9 mouse cellular contexts compared by ENCODE assay signal in genomic region chr9:67485169-67486072, GRCm38 (mm10).
DNase-seq lines count a peak whose midpoint lies in the region; ATAC-seq and TF ChIP-seq lines count a peak whose summit lies in the region.
"Had no signal": no experiment of that assay in that cellular context is flagged by ENCODE, and none has a peak within 500 bp of the region (broad histone marks: within the 10 kb centered on the region; RNA-seq: fewer than 3 reads in every experiment).

No protein-coding gene starts in this region.

- peak; percentile 97 for ATAC-seq in intestine, embryonic 16.5 days

- H3K4me3 ChIP-seq in heart, adult 2 months = peak overlapping the region; percentile 31; the same call in 1 of the 2 replicates
- peak overlapping the region; percentile 18 for H3K4me3 ChIP-seq in intestine, embryonic 16.5 days (ENCODE audit: low read length)

- peak overlapping the region; percentile 34 for H3K27ac ChIP-seq in heart, adult 2 months
- H3K27ac ChIP-seq in intestine, embryonic 16.5 days (ENCODE audit: low read length) = peak overlapping the region; percentile 84

- no peaks in the 10 kb centered on the region for H3K27me3 ChIP-seq in heart, adult 2 months (ENCODE audit: control insufficient read depth, insufficient read depth, low read length)
- H3K27me3 ChIP-seq in intestine, embryonic 16.5 days (replicated peaks; ENCODE audit: control insufficient read depth, insufficient read depth, low read length) = no peaks in the 10 kb centered on the region

- 61% methylated on average over 15 of the region's 15 CpGs for WGBS in heart, adult 2 months
- WGBS in intestine, embryonic 16.5 days = 37% methylated on average over 13 of the region's 15 CpGs

- peaks cover 11% of the 10 kb centered on the region for H3K4me1 ChIP-seq in heart, adult 2 months (ENCODE audit: control insufficient read depth, insufficient read depth, low read length)
- H3K4me1 ChIP-seq in intestine, embryonic 16.5 days (ENCODE audit: control insufficient read depth, insufficient read depth, low read length) = peaks cover 6% of the 10 kb centered on the region

- H3K9me3 ChIP-seq in intestine, embryonic 16.5 days (ENCODE audit: control insufficient read depth, low read length) = no peaks in the 10 kb centered on the region

- no peak overlapping the region; the same call in 1 of the 2 replicates for H3K9ac ChIP-seq in heart, adult 2 months (ENCODE audit: low read depth, low read length)
- no peak overlapping the region for H3K9ac ChIP-seq in intestine, embryonic 16.5 days (ENCODE audit: low read depth, low read length)

- intact Hi-C loops in heart, adult 2 months (cut with DNase I) = no loop called here

- peak; percentile 43; the same call in 1 of the 2 replicates for TF ChIP-seq EP300 in heart, adult 2 months (IDR thresholded peaks at IDR 0.05; ENCODE audit: insufficient read depth, low read depth, low read length)

- no peaks in the 10 kb centered on the region for H3K36me3 ChIP-seq in heart, adult 2 months (ENCODE audit: control insufficient read depth, insufficient read depth, low read length)
- no peaks in the 10 kb centered on the region for H3K36me3 ChIP-seq in intestine, embryonic 16.5 days (ENCODE audit: control insufficient read depth, insufficient read depth, low read length)

- no peaks in the 10 kb centered on the region; the same call in 1 of the 2 replicates for H3K79me2 ChIP-seq in heart, adult 2 months (replicated peaks; ENCODE audit: control insufficient read depth, insufficient read depth, low read length)

- TF ChIP-seq POLR2A in heart, adult 2 months (IDR thresholded peaks at IDR 0.05; ENCODE audit: insufficient read depth, low read depth, low read length) = 0 out of 2 replicates have a peak, but pooled peaks have one; percentile 21

- H3K4me2 ChIP-seq in intestine, embryonic 16.5 days (ENCODE audit: low read depth, low read length) = peak overlapping the region; percentile 32

- peak; percentile 27 for DNase-seq in gastrocnemius, adult 18-20 months (ENCODE audit: low spot score)
- DNase-seq in gastrocnemius, adult 8-10 months (ENCODE audit: low spot score in 2 of 2) = no peak
- DNase-seq in heart, adult 2 months = peak in 1 of 2 experiments; percentile 65
- DNase-seq in lung, postnatal 14 days = peak; percentile 55
- DNase-seq in cerebellum, adult 9-11 months = no peak
- no peak for DNase-seq in retina, postnatal 1 day
- no peak for DNase-seq in thymus, postnatal 36 days
- DNase-seq: cerebellum, postnatal 25 days had no signal

- TF ChIP-seq CTCF in heart, adult 2 months (IDR thresholded peaks at IDR 0.05) = no peak

Comparison
In these comparisons a context has a peak if more than half of its experiments do, and no peak if none do; other contexts are left out.
1. DNase-seq: peak in gastrocnemius, adult 18-20 months (single experiment) and lung, postnatal 14 days (single experiment); none in gastrocnemius, adult 8-10 months (0 of 2), cerebellum, adult 9-11 months (single experiment), retina, postnatal 1 day (single experiment) and thymus, postnatal 36 days (0 of 2).